Mouse (Mus musculus) cerebellum, postnatal 4 days (tissue): ENCODE data around the gene Iqsec2.
"Not testable (repeated sequence)": the region's sequence is repeated elsewhere in the genome, so short reads cannot be mapped to it uniquely, and the experiment has no call there.

Source experiments
- DNase-seq, 2 experiments: peaks; one replicate each; pipeline ENCODE4 v3.0.0; 2022; ENCODE audit warnings: low spot score in 2 of 2, mixed read lengths in 1 of 2

The Iqsec2 gene

DNA sequence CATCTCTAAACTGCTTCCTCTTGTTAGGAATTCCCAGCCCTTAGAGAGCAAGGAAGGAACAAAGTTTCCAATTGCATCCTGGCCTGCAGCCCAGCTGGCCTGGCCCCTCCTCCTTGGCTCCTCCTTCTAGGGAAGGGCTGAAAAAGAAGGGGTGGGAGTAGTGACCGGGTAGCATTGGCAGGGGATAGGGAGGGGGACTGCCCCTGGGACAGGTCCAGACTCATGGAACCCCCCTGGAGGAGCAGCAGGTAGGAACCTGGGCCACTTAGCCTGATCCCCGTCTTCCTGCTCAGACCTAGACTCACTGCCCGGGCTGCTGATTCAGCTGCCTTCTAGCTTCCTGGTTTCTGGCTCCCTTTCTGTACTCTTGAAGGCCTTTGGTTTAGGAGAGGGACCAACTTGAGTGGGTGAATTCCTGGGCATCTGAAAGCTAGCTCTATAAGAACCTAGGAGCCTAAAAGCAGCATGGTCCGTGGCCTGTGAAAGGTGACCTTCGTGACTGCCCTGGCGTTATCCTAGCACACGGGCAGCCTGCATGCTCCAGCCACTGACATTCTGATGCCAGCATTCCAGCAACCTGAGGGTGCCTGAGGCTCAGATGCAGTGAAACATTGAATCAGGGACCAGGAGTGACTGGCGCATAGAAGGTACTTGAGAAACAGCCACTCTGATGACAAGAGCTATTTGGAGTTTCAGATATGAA lies 34.9 kb downstream of the Iqsec2 start:
- DNase-seq = peak in 1 of 2 experiments; percentile 31

DNA sequence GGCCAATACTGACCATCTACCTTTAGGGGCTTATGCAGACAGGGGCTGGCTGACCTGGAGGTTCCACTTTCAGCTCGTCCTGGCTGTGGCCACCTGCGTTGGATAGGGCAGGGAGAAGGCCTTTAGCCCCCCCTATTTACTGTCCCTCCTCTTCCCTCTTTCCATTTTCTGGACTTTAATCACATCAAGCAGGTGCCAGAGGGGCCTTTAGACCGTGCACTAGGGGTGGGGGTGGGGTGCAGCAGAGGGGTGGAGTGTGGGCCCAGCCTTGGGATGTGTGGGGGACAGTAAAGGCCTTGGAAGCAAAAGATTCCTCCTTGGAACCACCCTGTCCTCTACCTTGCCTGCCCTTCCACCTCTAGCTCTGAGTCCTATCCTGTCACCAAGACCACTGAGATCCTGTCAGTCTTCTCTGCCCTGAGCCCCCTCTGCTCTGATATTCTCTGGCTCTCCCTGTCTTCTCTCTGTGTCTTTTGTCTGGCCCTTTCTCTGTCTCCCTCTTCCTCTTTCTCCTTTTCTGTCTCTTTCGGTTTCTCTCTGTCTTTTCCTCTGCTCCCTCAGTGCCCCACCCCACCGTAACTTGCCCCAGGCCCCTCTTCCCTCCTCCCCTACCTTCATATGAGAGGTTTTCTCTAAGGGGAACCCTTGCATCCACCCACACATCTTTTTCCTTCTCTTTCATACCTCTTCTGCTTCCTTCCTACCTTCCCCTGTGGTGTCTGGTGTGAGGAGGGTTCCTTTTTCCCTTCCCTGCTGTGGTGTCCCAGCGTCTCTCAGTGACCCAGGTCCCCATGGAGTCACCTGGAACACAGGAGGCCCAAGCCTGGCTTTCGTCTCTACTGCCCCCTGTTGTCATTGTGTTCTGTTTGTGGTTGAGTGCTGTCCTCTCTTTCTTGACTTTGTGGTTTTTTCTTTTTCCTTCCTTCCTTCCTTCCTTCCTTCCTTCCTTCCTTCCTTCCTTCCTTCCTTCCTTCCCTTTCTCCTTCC lies 35.9 kb downstream of the Iqsec2 start:
- DNase-seq = no peak

DNA sequence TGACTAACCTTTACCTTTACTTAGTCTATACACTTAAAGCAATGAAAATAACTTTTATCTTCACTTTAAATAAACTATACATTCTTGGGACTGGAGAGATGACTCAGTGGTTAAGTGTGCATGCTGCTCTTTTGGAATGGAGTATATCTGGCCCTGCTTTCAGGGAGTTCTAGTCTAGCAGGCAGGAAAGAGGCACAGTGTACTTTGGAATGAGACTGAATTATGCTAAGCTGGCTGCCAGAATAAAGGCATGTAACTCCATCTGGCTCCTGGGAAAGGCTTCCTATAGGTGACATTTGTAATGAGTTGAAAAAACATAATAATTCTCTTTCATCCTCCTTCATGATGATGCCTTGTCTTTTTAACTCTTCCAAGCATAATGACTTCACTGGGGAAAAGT lies 43.1 kb downstream of the Iqsec2 start:
- DNase-seq = no peak

DNA sequence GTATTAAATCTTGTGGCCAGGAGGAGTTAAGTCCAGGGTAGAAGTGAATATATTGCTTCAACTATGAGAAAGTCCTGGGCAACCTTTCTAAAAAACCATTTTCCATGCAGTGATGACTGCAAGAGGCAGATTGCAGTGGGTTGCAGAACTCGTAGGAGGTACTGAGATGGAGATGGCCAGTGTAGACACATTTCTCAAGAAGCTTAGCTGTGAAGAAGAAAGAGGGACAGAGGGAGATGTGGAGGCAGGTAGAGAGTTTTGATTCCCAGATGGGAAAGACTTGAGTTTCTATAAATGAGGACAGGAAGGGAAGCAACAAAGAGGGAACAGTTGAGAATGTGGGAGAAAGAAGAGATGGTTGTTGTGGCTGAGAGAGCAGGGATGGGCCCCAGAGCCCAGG lies 47.2 kb downstream of the Iqsec2 start:
- no peak for DNase-seq

DNA sequence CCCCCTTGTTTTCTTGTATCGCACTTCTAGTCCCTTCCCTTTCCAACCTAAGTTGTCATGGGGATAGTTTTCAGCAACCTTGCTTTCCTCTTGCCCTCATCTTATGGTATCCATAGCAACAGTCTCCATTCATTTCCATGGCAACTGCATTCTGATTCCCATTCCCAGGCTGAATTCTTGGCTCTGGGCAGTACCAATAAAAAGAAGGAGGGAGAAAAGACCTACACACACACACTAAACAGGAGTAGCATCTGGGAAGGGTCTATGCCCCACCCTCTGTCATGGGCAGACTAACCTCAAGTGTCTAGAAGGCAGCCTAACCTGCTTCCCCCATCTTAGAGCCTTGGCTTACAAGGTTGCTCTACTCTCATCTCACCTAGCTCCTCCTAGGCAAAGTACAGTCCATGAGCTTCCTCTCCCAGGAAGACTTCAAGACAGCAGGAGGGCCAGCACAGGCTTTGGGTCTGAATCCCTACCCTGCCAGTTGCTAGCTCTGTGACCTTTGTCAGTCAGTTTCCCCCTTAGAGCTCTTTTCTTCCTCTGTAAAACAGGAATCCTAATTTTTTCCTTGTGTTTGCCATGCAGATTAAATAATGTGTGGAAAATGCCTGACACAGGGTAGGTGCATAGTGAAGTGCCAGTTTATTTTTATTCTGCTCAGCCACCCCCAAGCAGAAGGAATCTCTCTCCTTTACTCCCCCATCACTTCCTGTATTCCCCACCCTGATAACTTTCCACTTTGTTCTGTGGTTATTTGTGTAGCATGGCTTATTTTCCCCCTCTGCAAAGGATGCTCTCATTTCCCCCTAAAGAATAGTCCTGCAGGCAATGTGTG lies 54.0 kb downstream of the Iqsec2 start:
- DNase-seq = no peak

DNA sequence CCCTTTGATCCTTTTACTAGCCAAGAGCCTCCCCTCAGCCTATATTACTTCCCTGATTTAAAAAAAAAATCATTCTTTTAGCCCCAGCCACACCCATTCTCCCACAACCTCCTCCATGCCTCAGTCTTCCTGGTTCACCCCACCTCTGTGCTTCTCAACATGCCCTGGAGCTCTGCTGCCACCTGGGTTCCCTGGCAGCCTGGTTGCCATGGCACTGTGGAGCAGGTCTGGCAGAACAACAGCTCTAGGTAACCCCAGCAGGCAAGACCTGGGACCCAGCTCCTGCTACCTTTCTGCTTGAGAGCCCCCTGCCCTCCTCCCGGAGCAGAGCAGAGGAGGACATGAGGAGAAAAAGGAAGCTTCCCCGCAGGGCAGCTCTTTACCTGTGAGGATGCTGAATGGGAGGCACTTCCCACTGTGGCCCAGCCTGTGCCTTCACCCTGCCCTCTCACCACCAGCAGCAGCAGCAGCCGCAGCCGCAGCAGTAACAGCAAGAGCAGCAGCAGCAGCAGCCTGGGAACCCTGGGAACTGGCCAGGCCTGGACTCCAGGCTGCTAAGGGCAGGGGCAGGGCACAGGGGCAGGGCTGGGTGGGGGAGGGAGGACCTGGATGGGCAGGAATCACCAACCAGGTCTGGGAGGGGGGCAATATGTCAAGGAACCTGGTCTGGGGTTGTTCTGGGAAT lies 57.8 kb downstream of the Iqsec2 start:
- no peak for DNase-seq

DNA sequence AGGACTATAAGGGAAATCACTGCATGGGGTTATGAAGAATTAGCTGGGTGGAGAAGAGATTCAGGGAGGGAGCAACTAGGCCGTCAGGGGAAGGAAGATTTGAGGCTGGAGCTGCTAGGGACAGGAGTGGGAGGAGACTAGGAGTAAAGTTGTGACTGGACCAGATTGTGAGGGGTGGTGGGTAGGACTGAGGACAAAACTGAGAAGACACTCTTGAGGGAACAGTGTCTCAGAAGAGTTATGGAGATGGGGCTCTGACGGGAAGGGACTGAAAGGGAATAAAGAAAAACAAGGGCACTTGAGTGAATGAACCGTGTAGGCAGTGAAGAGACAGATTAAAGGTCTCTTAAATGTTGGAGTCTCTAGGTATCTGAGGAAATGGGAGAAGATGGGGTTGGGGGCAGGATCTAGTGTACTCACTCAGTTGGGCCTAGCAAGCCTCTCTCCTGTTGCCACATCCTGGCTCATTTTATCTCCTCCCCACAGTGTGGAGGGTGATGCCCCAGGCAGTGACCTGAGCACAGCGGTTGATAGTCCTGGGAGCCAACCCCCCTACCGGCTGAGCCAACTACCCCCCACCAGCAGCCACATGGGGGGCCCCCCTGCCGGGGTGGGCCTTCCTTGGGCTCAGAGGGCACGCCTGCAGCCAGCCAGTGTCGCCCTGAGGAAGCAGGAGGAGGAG lies 58.5 kb downstream of the Iqsec2 start:
- DNase-seq = no peak

DNA sequence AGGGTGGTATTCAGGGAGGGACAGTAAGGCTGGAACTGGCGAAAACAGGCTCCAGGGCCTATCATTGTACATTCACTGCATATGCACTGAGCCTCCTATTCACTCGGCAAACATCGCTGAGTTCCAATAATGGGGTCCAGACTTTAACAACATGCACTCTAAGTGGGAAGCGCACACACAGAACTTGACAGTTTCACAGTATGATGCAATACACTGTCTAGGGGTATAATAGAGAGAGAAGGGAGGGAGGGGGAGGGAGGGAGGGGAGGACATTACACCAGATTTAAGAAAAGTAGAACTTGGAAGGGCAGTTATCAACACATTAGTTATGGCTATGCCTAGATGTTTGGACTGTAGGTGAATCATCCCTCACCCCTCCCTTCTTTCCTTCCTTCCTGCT lies 59.2 kb downstream of the Iqsec2 start:
- no peak for DNase-seq

DNA sequence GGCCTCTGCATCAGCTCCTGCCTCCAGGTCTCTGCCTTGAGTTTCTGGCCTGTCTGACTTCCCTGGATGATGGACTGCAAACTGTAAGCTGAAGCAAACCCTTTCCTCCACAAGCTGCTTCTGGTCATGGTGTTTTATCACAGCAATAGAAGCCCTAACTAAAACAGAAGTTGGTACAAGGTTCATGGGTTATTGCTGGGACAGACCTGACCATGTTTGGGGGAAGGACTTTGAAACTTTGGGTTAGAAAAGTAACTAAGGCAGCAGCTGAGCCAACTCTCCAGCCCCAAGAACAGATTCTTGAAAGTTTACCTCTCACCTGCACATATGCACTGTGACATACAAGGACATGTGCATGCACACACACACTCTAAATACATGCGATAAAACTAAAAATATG lies 61.4 kb downstream of the Iqsec2 start:
- no peak for DNase-seq

DNA sequence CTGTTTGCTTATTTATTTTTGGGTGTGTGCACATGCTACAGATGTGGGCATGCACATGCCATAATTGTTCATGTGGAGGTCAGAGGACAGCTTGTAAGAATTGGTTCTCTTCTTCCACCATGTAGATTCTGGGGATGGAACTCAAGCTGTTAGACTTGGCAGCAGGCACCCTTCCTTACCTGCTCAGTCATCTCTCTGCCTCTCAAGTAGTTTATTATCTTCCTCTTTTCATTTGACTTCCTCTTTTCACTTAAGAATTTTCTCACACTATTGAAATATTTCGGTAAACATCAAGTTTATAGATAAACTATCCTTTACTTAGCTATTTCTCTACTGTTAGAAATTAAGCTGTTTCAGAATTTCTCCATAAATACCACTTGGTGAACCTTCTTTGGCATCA lies 70.6 kb downstream of the Iqsec2 start:
- DNase-seq = no peak

DNA sequence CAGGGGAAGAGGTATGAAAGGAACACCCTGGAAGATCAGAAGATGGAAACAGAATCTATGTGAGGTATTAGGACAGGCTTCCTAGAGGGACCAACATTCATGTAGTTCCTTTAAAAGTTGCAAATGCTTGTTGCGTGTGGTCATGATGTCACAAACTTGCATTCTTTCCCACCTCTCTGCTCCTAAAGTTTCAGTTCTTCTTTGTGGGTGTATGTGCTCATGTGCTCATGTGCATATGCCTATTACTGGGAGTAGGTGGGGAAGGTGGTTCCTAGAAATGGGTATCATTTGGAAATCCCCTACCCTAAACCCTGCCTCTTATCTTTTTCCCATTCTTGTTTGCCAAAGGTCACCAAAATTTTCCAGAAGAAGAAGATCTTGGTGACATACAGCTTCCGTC lies 74.5 kb downstream of the Iqsec2 start:
- DNase-seq = no peak

DNA sequence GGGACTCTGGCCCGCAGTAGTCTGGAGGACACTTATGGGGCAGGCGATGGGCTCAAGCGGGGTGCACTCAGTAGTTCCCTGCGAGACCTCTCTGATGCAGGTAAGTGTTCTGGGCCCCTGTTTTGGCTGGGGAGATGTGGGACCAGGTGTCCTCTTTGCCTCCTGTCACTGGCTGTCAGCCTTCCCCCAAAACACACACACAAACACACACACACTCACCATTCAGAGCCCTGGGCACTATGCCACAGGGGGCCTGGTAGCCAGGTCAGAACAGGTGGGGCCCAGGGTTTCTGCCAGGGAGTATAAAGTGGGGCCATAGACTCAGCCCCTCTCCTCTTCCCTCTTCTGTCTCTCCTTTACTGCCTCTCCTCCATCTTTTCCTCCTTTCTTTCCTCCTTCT lies 77.7 kb downstream of the Iqsec2 start:
- DNase-seq = peak in 1 of 2 experiments; percentile 30

DNA sequence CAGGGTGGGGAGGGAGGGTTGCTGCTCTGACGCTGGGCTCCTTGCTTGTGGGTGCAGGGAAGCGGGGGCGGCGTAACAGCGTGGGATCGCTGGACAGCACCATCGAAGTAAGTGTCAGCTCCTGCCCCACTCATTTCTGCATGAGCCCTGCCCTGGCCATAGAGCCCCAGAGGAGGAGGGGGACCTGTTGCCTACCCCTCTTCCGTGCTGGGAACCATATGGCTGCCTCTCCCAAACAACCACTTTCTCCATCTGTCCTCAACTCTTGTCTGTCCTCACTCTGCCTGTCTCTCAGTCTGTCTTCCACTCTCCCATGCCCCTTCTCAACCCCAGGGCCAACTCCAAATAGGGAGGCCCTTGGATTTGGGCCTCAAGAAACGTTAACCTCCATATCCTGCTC lies 78.2 kb downstream of the Iqsec2 start:
- DNase-seq = no peak

DNA sequence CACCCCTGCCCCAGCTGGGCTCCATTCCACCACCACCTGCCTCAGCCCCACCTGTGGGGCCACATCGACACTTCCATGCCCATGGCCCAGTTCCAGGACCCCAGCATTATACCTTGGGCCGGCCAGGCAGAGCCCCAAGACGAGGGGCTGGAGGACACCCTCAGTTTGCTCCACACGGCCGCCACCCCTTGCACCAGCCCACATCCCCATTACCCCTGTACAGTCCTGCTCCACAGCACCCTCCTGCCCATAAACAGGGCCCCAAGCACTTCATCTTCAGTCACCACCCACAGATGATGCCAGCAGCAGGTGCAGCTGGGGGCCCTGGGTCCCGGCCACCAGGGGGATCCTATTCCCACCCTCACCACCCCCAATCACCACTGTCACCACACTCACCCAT lies 79.2 kb downstream of the Iqsec2 start:
- DNase-seq = no peak

DNA sequence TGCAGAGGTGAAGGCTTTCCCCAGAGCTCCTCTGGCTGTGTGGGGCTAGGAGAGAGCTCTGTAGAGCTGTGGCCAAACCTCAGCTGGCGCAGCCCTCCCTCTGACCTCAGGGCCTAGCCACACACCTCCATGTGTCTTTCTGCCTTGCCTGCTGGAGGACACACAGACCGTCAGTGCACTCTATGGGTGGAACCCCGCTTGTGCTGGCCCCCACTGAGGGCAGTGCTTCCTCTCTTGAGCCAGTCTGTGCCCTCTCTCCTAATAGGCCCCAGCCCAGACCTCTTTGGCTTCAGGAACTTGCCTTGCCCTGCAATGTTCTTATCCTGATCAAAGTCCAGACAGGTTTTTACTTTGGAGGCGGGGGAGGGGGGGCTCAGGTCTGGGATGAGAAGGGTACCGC lies 80.2 kb downstream of the Iqsec2 start:
- no peak for DNase-seq

DNA sequence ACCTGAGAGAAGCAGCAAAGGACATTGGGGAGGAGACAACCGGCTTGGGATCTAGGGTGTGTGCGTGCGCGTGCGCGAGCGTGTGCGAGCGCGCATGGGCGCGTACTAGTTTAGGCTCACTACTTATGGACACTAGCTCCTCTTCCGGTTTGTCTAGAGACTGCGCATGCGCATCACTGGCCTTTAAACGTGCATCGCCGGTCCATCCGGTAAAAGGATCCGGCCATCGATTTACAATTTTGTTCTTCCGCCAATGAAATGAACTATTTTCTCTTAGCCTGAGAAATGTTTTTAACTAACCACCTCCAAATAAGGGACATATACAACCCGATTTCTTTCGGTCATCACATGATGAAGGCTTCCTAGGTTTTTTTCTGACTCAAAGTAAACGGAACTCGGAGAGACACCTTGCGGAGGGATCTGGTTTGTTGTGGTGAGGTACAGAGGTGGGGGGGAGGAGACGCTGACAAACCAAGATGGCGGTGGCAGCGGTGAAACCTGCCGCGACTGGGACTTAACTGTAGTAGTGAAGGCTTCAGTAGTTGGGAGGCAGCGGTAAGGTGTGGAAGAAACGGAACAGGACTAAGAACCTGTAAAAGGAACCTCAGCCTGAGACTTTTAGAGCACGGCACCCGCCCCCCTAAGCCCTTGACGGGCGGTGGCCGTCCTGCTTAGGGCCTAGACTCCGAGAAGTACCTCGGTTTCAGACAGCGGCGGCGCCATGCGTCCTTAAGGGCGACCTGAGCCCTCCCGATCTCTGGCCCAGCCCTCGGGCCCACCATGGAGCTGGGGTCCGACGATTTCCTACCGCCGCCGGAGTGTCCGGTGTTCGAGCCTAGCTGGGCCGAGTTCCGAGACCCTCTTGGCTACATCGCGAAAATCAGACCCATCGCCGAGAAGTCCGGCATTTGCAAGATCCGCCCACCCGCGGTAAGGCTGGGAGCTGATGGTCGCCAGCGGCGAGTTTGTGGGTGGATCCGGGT lies 89.0 kb downstream of the Iqsec2 start, which contains the start of gene Kdm5c:
TSS of gene Kdm5c (plus strand) at position 240 of the 983 bp plus-strand sequence.
- DNase-seq = peak; percentile 66 to 96

DNA sequence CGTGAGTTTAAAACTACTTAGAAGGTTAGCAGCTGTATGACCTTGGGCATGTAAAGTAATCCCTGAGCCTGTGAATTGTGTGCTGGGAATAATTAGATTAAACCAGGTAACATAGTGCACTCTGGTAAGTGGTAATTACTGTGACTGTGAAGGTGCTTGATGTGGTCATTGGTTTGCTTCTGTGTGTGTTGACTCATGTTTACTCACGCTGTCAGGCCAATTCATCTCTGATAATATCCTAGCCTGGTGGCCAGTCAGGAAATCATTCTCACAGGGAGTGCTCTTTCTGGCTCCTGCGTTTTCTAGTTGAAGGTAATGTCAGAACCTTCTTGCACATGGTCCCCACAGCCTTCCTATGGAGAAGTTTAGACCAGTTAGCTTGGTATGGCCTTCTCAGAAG lies 90.1 kb downstream of the Iqsec2 start:
- no peak for DNase-seq

DNA sequence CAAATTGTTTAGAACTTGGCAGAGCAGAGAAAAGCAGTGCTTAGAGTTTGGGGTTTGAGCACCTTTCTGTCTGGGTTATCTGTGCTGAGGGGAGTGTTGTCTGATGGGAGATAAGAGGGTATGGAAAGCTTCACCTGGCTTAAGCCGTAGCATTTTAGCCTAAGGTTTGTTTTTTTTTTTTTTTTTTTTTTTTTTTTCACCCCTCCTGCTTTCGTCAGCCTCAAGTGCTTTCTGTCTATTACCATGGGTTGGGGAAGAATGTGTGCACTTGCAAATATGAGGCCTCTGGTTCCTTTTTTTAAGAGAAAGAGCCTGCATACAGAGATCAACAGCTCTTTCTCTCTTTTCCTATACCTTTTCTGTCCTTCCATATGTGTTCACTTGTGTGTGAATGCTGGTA lies 91.7 kb downstream of the Iqsec2 start:
- DNase-seq = no peak

DNA sequence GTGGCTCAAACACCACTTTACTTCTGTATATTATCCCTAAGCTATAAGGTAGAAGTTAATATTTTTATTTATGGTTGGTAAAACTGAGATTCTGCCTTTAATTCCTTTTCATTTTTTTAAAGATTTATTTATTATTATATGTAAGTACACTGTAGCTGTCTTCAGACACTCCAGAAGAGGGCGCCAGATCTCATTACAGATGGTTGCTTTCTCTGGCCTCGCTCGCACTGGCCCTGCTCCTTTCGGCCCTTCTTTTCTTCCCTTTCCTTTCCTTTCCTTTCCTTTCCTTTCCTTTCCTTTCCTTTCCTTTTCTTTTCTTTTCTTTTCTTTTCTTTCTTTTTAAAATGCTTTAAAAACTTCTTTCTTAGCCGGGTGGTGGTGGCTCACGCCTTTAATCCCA lies 99.1 kb downstream of the Iqsec2 start:
- not testable (repeated sequence) for DNase-seq
